Mouse (Mus musculus) bone marrow macrophage, adult 2 months (primary cell): Measurements from ENCODE around the gene 1700022I11Rik.

ENCODE experiments used
- CTCF ChIP-seq: IDR thresholded peaks from 2 replicates; pipeline ENCODE4 v1.5.1; 2012; ENCODE audit warnings: low read depth, mild to moderate bottlenecking, low read length, moderate library complexity
- POLR2A ChIP-seq: IDR thresholded peaks from 2 replicates; pipeline ENCODE4 v1.6.1; 2012; ENCODE audit warnings: mild to moderate bottlenecking, low read depth, low read length, borderline replicate concordance

- no peak for TF ChIP-seq POLR2A
- no peak for TF ChIP-seq CTCF
Measured at GRCm38 (mm10) chr4:42950065-42950558, 19.3 kb upstream of the 1700022I11Rik start.
